Mouse (Mus musculus): ENCODE measurements around the gene Cdhr4. TPM values are rescaled to one million over a fixed set of nuclear protein-coding genes. Genes with fewer than 3 reads are reported as not detected.

The Cdhr4 gene
- polyA plus RNA-seq, 1 experiment = 4.2 TPM

GRCm38 (mm10) chr9:107960928-107961327, 31.4 kb upstream of the Cdhr4 start:
- Histone ChIP-seq H3K4me3 (ENCODE audit: insufficient read depth, low read length) (no peak overlapping the region), H3K4me1 (ENCODE audit: control insufficient read depth, insufficient read depth, low read length) (peaks cover 2% of the 10 kb centered on the region; the same call in 1 of the 2 replicates), H3K27ac (ENCODE audit: insufficient read depth, low read length) (peak overlapping the region; percentile 62)
- TF ChIP-seq CTCF (IDR thresholded peaks at IDR 0.05; ENCODE audit: extremely low read depth, insufficient read depth, low read length) (no peak), POLR2A (IDR thresholded peaks at IDR 0.05; ENCODE audit: extremely low read depth, insufficient read depth, low read length) (no peak)

- H3K27ac ChIP-seq (ENCODE audit: insufficient read depth, low read length) = peak overlapping the region; percentile 62
- H3K4me1 ChIP-seq (ENCODE audit: control insufficient read depth, insufficient read depth, low read length) = peaks cover 2% of the 10 kb centered on the region; the same call in 1 of the 2 replicates
- H3K4me3 ChIP-seq (ENCODE audit: insufficient read depth, low read length) = no peak overlapping the region
- TF ChIP-seq CTCF (IDR thresholded peaks at IDR 0.05; ENCODE audit: extremely low read depth, insufficient read depth, low read length) (no peak), POLR2A (IDR thresholded peaks at IDR 0.05; ENCODE audit: extremely low read depth, insufficient read depth, low read length) (peak; percentile 77)
Observed at GRCm38 (mm10) chr9:107961351-107961762, 30.9 kb upstream of the Cdhr4 start.

- Histone ChIP-seq H3K4me3 (ENCODE audit: insufficient read depth, low read length) (no peak overlapping the region), H3K4me1 (ENCODE audit: control insufficient read depth, insufficient read depth, low read length) (peaks cover 2% of the 10 kb centered on the region; the same call in 1 of the 2 replicates), H3K27ac (ENCODE audit: insufficient read depth, low read length) (peak overlapping the region; percentile 52)
- TF ChIP-seq POLR2A (IDR thresholded peaks at IDR 0.05; ENCODE audit: extremely low read depth, insufficient read depth, low read length) (no peak), CTCF (IDR thresholded peaks at IDR 0.05; ENCODE audit: extremely low read depth, insufficient read depth, low read length) (peak; percentile 66)
Observed at GRCm38 (mm10) chr9:107961881-107962280, 30.4 kb upstream of the Cdhr4 start.

GRCm38 (mm10) chr9:107962916-107963315, 29.4 kb upstream of the Cdhr4 start:
- Histone ChIP-seq H3K4me1 (ENCODE audit: control insufficient read depth, insufficient read depth, low read length) (peaks cover 2% of the 10 kb centered on the region; the same call in 1 of the 2 replicates), H3K4me3 (ENCODE audit: insufficient read depth, low read length) (no peak overlapping the region), H3K27ac (ENCODE audit: insufficient read depth, low read length) (no peak overlapping the region)
- no peak for TF ChIP-seq POLR2A (IDR thresholded peaks at IDR 0.05; ENCODE audit: extremely low read depth, insufficient read depth, low read length)
- TF ChIP-seq CTCF (IDR thresholded peaks at IDR 0.05; ENCODE audit: extremely low read depth, insufficient read depth, low read length) = no peak

- Histone ChIP-seq H3K4me3 (ENCODE audit: insufficient read depth, low read length) (no peak overlapping the region), H3K27ac (ENCODE audit: insufficient read depth, low read length) (no peak overlapping the region), H3K4me1 (ENCODE audit: control insufficient read depth, insufficient read depth, low read length) (peaks cover 2% of the 10 kb centered on the region; the same call in 1 of the 2 replicates)
- TF ChIP-seq POLR2A (IDR thresholded peaks at IDR 0.05; ENCODE audit: extremely low read depth, insufficient read depth, low read length) (no peak), CTCF (IDR thresholded peaks at IDR 0.05; ENCODE audit: extremely low read depth, insufficient read depth, low read length) (peak; percentile 96)
Observed at GRCm38 (mm10) chr9:107963700-107964099, 28.6 kb upstream of the Cdhr4 start.

GRCm38 (mm10) chr9:107964681-107965080, 27.6 kb upstream of the Cdhr4 start:
- TF ChIP-seq CTCF (IDR thresholded peaks at IDR 0.05; ENCODE audit: extremely low read depth, insufficient read depth, low read length) = no peak
- no peak for TF ChIP-seq POLR2A (IDR thresholded peaks at IDR 0.05; ENCODE audit: extremely low read depth, insufficient read depth, low read length)
- H3K4me1 ChIP-seq (ENCODE audit: control insufficient read depth, insufficient read depth, low read length) = peaks cover 2% of the 10 kb centered on the region; the same call in 1 of the 2 replicates
- no peak overlapping the region for H3K4me3 ChIP-seq (ENCODE audit: insufficient read depth, low read length)
- no peak overlapping the region for H3K27ac ChIP-seq (ENCODE audit: insufficient read depth, low read length)

- Histone ChIP-seq H3K4me3 (ENCODE audit: insufficient read depth, low read length) (no peak overlapping the region), H3K27ac (ENCODE audit: insufficient read depth, low read length) (no peak overlapping the region), H3K4me1 (ENCODE audit: control insufficient read depth, insufficient read depth, low read length) (peaks cover 2% of the 10 kb centered on the region; the same call in 1 of the 2 replicates)
- no peak for TF ChIP-seq POLR2A (IDR thresholded peaks at IDR 0.05; ENCODE audit: extremely low read depth, insufficient read depth, low read length)
- TF ChIP-seq CTCF (IDR thresholded peaks at IDR 0.05; ENCODE audit: extremely low read depth, insufficient read depth, low read length) = no peak
Observed at GRCm38 (mm10) chr9:107966676-107967075, 25.6 kb upstream of the Cdhr4 start.

GRCm38 (mm10) chr9:107967437-107967836, 24.9 kb upstream of the Cdhr4 start:
- Histone ChIP-seq H3K27ac (ENCODE audit: insufficient read depth, low read length) (no peak overlapping the region), H3K4me3 (ENCODE audit: insufficient read depth, low read length) (no peak overlapping the region), H3K4me1 (ENCODE audit: control insufficient read depth, insufficient read depth, low read length) (no peaks in the 10 kb centered on the region)
- TF ChIP-seq POLR2A (IDR thresholded peaks at IDR 0.05; ENCODE audit: extremely low read depth, insufficient read depth, low read length) (no peak), CTCF (IDR thresholded peaks at IDR 0.05; ENCODE audit: extremely low read depth, insufficient read depth, low read length) (no peak)

- Histone ChIP-seq H3K4me3 (ENCODE audit: insufficient read depth, low read length) (no peak overlapping the region), H3K4me1 (ENCODE audit: control insufficient read depth, insufficient read depth, low read length) (no peaks in the 10 kb centered on the region), H3K27ac (ENCODE audit: insufficient read depth, low read length) (no peak overlapping the region)
- TF ChIP-seq POLR2A (IDR thresholded peaks at IDR 0.05; ENCODE audit: extremely low read depth, insufficient read depth, low read length) (no peak), CTCF (IDR thresholded peaks at IDR 0.05; ENCODE audit: extremely low read depth, insufficient read depth, low read length) (no peak)
Observed at GRCm38 (mm10) chr9:107968531-107968930, 23.8 kb upstream of the Cdhr4 start.

- H3K27ac ChIP-seq (ENCODE audit: insufficient read depth, low read length) = no peak overlapping the region
- H3K4me3 ChIP-seq (ENCODE audit: insufficient read depth, low read length) = no peak overlapping the region
- TF ChIP-seq POLR2A (IDR thresholded peaks at IDR 0.05; ENCODE audit: extremely low read depth, insufficient read depth, low read length) (no peak), CTCF (IDR thresholded peaks at IDR 0.05; ENCODE audit: extremely low read depth, insufficient read depth, low read length) (no peak)
- H3K4me1 ChIP-seq (ENCODE audit: control insufficient read depth, insufficient read depth, low read length) = no peaks in the 10 kb centered on the region
Observed at GRCm38 (mm10) chr9:107970311-107970710, 22.0 kb upstream of the Cdhr4 start.
